Mouse (Mus musculus) lung, postnatal 25 days (tissue): Measurements from ENCODE around the gene Sat2.

Experiments used
- DNase-seq: peaks from one replicate; pipeline ENCODE4 v3.0.0; 2022; ENCODE audit warnings: low spot score

The Sat2 gene

GRCm38 (mm10) chr11:69633128-69633866 lies 11.5 kb downstream of the Sat2 start:
- peak; percentile 55 for DNase-seq

- DNase-seq, result no peak
Observed at GRCm38 (mm10) chr11:69635471-69635870, 13.6 kb downstream of the Sat2 start.

- DNase-seq, result no peak
Observed at GRCm38 (mm10) chr11:69645860-69646259, 24.0 kb downstream of the Sat2 start.

GRCm38 (mm10) chr11:69653399-69653798 lies 31.6 kb downstream of the Sat2 start:
- DNase-seq, result no peak

GRCm38 (mm10) chr11:69654760-69655159 lies 32.9 kb downstream of the Sat2 start:
- DNase-seq, result no peak

GRCm38 (mm10) chr11:69655264-69656064 lies 33.6 kb downstream of the Sat2 start, which contains the start of gene Sox15:
TSS of gene Sox15 (plus strand) at chr11:69655314.
- DNase-seq, result peak; percentile 57

- no peak for DNase-seq
Observed at GRCm38 (mm10) chr11:69656065-69656455, 34.2 kb downstream of the Sat2 start.

GRCm38 (mm10) chr11:69656617-69657461 lies 35.0 kb downstream of the Sat2 start:
- peak; percentile 59 for DNase-seq

GRCm38 (mm10) chr11:69657462-69657881 lies 35.6 kb downstream of the Sat2 start:
- no peak for DNase-seq

GRCm38 (mm10) chr11:69661221-69661881 lies 39.5 kb downstream of the Sat2 start:
- no peak for DNase-seq

- DNase-seq, result peak; percentile 96
Observed at GRCm38 (mm10) chr11:69662213-69662966, 40.6 kb downstream of the Sat2 start, which contains the start of gene Mpdu1. TSS of gene Mpdu1 (minus strand) at chr11:69662642.

- no peak for DNase-seq
Observed at GRCm38 (mm10) chr11:69662967-69663671, 41.3 kb downstream of the Sat2 start.

- DNase-seq, result no peak
Observed at GRCm38 (mm10) chr11:69663795-69664194, 42.0 kb downstream of the Sat2 start.

GRCm38 (mm10) chr11:69664841-69665240 lies 43.0 kb downstream of the Sat2 start:
- no peak for DNase-seq

GRCm38 (mm10) chr11:69665457-69665960 lies 43.7 kb downstream of the Sat2 start:
- no peak for DNase-seq

- DNase-seq, result peak; percentile 76
Observed at GRCm38 (mm10) chr11:69665961-69666664, 44.3 kb downstream of the Sat2 start, which contains the start of gene Cd68. TSS of gene Cd68 (minus strand) at chr11:69666153.

- DNase-seq, result no peak
Observed at GRCm38 (mm10) chr11:69666665-69667005, 44.8 kb downstream of the Sat2 start.

GRCm38 (mm10) chr11:69670786-69671725 lies 49.2 kb downstream of the Sat2 start:
- peak; percentile 95 for DNase-seq
